Mouse (Mus musculus) MN1 (cell line): ENCODE data around the gene Pcmt1.
A peak's percentile ranks its signal among the peaks of the same experiment; 100 is the strongest.
"Not testable (repeated sequence)": the region's sequence is repeated elsewhere in the genome, so short reads cannot be mapped to it uniquely, and the experiment has no call there.

Experiments used
- DNase-seq: peaks from one replicate; pipeline ENCODE4 v3.0.0-alpha.2; 2016; ENCODE audit warnings: low spot score

Gene Pcmt1

DNA sequence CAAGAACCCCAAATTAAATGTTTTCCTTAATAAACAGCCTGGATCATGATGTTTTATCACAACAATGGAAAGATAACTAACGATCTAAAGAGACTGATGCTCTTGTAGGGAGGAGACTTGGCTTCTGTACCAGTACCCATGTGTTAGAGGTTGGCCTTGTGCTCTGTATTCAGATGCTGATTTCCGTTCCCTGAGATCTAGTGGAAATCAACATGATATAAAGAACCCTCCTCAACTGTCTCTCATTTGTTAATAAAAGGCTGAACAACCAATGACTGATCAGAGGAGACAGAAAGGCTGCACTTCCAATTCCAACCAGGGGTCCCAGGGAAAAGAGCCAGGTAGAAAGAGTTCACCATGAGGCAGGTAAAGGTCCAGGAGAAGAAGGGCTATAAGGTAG lies 35.0 kb downstream of the Pcmt1 start:
- DNase-seq = no peak

DNA sequence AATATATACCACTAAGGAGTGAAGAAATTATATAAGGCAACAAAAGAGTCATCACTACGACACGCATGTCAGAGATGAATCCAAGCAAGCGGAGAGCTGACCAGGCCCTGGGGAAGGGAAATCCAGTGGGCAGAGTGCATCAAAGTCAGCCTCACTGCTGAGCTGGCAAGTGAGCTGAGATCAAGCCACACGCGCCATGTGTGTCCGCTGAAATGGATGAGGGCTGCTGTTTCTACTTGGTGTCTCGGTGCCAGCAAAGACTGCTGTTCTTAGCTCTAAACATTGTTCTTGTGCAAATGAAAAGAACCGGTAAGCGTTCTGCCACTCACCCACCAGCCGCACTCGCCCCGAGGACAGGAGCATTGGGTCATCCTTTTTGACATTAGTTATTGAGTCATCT lies 40.6 kb downstream of the Pcmt1 start:
- DNase-seq = no peak

DNA sequence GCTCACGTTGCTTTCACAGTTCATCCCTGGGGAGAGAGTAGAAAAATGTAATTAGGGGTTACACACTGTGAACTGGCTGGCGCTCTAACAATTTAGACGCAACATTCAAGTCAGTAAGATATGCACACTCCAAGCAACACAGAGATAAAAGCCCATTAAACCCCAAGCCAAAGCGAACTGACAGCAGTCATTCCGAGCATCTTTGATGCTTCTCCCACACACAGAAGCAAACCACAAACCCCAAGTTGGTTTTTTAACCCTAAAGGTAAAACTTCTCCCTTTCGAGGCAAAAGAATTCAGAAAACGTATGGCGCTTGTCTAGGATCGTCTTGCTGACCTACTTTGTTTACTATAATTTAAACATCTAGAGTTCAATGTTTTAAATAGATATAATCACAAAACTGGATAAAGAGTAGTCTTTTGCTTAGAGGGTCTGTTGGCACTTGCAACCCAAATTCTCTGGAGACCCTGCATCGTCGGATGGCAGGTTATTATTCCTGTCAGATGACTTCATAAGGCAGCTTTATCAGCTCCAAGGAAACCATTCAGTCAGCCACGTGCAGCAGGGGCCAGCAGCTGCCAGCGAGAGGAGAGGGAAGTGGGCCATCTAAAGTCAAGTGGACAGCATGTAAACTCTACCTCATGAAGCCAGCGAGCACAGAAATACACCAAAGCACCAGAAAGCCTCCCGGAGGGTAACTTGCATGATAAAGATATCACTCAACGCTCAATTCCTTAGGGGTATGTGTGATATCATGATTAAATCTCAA lies 49.8 kb downstream of the Pcmt1 start:
- no peak for DNase-seq

DNA sequence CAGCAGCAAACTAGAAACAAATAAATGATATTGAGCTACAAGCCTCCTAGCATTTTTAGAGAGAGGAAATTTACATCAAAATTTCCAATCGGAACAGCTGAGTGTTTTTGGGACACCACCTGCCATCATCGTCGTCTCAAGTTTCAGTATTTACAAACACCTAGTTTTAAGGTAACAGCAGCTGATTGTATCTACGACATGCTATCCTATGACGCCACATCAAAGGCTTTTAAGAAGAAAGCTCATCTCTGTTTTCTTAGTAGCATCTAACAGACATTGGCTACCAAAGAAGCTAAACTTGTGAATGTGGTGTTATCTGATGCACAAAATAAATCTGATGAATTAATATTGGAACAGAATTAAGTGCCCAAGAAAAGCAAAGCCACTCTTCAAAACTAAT lies 50.6 kb downstream of the Pcmt1 start:
- no peak for DNase-seq

DNA sequence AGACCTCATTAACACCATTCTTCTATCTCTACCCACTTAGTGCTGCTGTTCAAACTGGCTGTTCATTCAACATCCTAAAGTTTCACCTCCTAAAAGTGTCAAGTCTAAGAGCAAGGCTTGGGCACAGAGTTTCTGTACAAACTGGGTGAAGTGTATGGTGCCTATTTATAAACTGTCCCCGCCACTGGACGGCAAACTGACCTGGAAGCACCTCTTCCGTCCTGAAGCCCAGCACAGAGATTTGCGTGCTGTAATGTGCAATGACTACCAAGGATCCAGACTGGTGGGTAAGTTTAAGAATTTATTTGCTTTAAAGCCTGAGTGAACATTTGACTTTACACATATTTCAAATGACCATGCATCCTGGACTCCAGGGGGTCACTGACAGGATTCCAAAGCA lies 51.8 kb downstream of the Pcmt1 start:
- DNase-seq = no peak

DNA sequence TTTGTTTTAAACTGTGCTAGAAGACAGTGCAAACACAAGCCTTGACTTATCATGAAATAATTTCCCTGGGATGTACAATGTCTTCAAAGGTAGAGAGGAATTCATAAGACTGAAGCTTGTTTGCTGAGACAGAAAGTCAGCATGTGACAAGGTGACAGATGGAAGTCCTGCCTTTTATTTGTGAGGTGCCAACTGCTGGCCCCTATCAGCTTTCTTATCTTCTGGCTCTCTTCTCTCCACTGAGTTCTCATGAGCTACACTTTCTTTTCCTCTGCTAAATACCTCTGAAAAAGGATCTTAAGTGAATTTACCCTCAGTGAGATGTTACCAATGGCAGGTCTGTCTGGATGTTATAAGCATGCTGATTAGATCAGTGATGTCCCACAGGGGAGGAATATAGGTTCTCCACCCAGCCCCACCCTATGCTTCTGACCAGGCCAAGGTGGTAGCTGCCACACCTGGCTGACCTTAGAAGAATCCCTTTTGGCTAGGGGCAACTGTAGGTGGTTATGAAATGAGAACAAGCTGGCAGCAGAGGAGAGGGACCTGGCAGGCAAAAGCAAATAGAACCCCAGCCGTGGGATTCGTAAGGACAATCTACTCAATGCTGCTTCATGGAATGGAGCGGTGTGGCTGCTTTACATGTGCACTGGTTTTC lies 56.9 kb downstream of the Pcmt1 start:
- no peak for DNase-seq

- DNase-seq = no peak
These were observed 58.6 kb downstream of the Pcmt1 start for GRCm38 (mm10) chr10:7622378-7622777.

DNA sequence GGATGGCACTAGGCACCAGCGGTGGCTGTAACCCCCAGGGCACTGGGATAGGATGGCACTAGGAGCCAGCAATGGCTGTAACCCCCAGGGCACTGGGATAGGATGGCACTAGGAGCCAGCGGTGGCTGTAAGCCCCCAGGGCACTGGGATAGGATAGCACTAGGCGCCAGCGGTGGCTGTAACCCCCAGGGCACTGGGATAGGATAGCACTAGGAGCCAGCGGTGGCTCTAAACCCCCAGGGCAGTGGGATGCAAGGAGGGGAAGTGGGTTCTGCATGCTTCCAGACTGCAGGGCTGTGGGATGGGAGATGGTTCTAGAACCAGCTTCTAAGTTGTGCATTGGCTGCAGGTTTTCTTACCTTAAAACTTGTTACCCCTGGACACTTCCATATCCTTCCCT lies 60.2 kb downstream of the Pcmt1 start:
- no peak for DNase-seq

DNA sequence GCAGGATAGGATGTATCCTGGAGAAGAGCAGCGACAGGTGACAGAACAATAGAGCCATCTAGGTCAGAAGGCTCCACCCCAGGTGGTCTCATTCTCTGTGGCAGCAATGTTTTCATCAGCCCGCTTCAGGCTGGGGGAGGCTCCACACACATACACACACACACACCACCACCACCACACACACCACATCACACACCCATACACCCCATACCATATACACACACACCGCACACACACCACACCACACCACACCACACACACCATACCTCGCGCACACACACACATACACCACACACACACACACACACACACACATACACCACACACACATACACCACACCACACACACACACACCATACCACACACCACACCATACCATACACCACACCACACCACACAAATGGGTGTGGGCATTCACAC lies 61.1 kb downstream of the Pcmt1 start:
- no peak for DNase-seq

- DNase-seq = not testable (repeated sequence)
These were observed 63.4 kb downstream of the Pcmt1 start for GRCm38 (mm10) chr10:7617556-7617955.

- DNase-seq = not testable (repeated sequence)
These were observed 63.8 kb downstream of the Pcmt1 start for GRCm38 (mm10) chr10:7617146-7617545.

DNA sequence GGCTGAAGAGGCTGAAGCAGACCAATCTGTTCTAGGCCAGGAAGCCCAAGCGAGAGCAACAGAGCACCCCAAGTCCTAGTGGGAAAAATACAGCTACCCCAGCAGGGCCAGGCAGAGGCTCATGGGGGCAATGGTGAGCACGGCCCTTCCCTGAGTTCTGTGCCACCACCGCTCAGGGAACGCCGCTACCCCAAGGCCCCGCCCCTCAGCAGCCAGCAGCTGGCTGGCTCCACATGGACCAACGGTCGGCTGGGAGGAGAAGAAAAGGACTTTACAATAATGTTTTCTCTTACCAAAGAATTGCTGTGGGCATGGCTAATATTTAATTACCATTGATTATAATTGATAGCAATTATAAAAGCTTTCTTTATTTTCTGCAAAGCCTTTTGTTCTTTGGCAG lies 66.1 kb downstream of the Pcmt1 start:
- DNase-seq = no peak

- DNase-seq = not testable (repeated sequence)
These were observed 68.7 kb downstream of the Pcmt1 start for GRCm38 (mm10) chr10:7612210-7612609.

DNA sequence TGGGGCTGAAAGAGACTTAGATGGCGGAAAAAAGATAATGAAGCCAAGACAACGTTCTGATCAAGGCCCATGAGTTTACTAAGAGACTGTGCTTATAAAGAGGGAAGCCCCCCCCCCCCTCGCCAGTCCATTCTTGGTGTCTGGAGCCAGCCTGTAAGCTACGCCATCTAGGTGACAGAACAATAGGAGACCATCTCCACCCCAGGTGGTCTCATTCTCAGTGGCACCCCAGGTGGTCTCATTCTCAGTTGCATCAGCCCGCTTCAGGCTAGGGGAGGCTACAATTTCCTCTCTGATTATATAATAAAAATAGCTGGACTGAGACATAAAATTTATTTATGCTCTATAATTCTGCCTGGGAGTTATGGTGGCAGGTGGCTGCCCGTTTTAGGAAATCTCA lies 69.3 kb downstream of the Pcmt1 start:
- no peak for DNase-seq

- no peak for DNase-seq
These were observed 72.3 kb downstream of the Pcmt1 start for GRCm38 (mm10) chr10:7608611-7609010.

DNA sequence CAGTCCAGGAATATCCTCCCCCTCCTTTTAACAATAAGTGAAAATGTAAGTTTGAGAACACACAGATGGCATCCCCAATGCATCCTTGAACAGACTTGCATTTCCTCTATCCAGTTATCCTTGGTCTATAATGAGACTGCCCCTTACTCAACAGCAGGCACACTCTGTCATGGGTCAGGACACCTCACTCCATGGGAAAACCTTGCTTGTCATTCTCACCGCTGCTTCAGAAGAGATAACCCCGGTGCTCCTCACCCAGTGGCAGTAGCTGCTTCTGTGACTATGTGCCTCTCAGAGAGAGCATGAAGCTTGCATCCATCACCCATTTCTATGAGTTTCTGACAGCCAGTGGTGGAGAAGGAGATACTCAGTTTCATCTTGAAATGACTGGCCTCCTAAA lies 74.5 kb downstream of the Pcmt1 start:
- no peak for DNase-seq

- DNase-seq = no peak
These were observed 75.8 kb downstream of the Pcmt1 start for GRCm38 (mm10) chr10:7605168-7605567.

DNA sequence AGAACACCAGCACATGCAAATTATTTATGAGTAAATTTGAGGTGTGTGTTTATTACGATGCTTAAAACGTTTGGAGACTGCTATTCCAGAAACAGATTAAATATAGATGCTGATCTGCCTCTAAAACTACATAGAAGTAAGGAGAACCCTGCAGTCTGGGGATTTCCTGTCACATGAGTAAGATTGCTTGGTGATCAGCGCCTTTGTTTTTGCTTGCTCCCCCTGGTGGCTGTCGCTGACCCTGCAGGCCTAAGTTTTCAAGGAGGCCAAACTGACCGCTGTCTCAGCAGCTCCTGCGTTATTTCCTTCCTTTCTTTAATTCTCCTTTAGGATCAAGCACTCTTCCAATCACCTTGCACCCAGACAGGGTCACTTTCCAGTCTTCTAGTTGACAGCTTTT lies 80.3 kb downstream of the Pcmt1 start:
- DNase-seq = peak; percentile 88

DNA sequence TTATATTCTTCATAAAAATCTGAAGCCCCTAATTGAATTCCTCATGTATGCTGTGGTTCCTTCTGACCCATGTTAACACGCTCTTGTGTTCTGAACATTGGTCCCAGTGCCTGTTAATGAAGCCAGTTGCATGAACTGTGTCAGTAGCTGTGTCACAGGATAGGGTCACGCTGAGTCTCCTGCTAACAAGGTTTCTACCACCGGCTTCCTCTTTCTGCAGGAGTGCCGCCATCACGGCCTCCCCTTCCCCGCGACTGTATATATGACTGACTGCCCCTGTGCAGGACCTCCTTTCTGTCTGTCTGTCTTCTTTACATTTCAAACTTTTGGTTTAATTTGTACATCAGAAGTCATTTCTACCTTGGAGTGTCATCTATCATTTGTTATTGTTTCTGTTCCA lies 82.8 kb downstream of the Pcmt1 start:
- no peak for DNase-seq

DNA sequence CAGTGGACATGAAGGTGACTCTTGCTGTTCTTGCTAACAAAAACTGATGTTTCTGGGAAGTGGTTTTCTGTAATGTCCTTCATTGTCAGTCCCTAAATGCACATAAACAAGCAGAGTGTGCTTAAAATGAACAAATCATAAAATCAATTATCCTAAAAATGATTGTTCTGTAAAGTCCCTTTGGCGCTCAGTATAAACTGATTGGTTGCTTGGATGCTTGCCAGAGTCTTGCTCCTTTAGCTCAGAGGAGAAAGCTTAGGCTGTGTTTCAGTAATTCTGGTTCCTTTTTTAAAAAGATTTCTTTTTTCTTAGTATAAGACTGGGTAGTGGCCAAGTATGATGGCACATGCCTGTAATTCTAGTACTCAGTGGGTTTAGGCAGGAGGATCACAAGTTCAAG lies 84.7 kb downstream of the Pcmt1 start:
- DNase-seq = peak; percentile 75

- peak; percentile 74 for DNase-seq
These were observed 86.1 kb downstream of the Pcmt1 start for GRCm38 (mm10) chr10:7594797-7595196.

- DNase-seq = peak; percentile 55
These were observed 90.1 kb downstream of the Pcmt1 start for GRCm38 (mm10) chr10:7590792-7591191.

DNA sequence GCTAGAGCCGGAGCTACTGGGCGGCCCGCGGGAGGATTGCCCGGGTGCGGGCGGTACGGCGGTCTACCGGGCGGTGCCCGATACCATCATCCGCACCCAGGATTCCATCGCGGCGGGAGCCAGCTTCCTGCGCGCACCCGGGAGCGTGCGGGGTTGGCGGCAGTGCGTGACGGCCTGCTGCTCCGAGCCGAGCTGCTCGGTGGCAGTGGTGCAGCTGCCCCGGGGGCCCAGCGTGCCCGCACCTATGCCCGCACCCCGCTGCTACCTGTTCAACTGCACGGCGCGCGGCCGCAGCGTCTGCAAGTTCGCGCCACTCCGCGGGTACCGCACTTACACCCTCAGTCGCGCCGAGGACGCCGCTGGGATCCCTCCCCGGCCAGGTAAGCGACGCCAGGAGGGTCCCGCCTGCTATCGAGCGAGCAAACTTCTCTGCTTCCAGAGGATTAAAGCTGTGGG lies 90.7 kb downstream of the Pcmt1 start:
- peak; percentile 54 for DNase-seq
